Mouse (Mus musculus) olfactory bulb, adult 2 months (tissue): Measurements from ENCODE around the gene Abhd14b. TPM values are rescaled to one million over a fixed set of nuclear protein-coding genes. Genes with fewer than 3 reads are reported as not detected.
A peak's percentile ranks its signal among the peaks of the same experiment; 100 is the strongest.

Experiments
- H3K27ac ChIP-seq: fragments of 200-500 bp; 2 replicates; pipeline ENCODE4 v1.5.1; 2012; ENCODE audit warnings: low read depth, low read length; ENCODE audit not compliant: insufficient read depth
- H3K4me1 ChIP-seq: fragments of 200-500 bp; 2 replicates; pipeline ENCODE4 v1.6.1; 2012; ENCODE audit warnings: low read length; ENCODE audit not compliant: control insufficient read depth, insufficient read depth
- H3K4me3 ChIP-seq: fragments of 200-500 bp; 2 replicates; pipeline ENCODE4 v1.5.1; 2012; ENCODE audit warnings: mild to moderate bottlenecking, low read depth, low read length, moderate library complexity; ENCODE audit not compliant: insufficient read depth
- CTCF ChIP-seq: fragments of 200-500 bp; IDR thresholded peaks from 2 replicates; pipeline ENCODE4 v1.5.1; 2012; ENCODE audit warnings: low read depth, mild to moderate bottlenecking, low read length, moderate library complexity; ENCODE audit not compliant: insufficient read depth
- POLR2A ChIP-seq: fragments of 200-500 bp; IDR thresholded peaks from 2 replicates; pipeline ENCODE4 v1.6.1; 2012; ENCODE audit warnings: mild to moderate bottlenecking, low read depth, low read length, moderate library complexity; ENCODE audit not compliant: insufficient read depth
- WGBS: fragments of 180-500 bp; shearing (Covaris S2); methylation state at CpG from one replicate; pipeline ENCODE4 v1.1.7; 2018; 5-methylcytosine and 5-hydroxymethylcytosine counted together
- polyA plus RNA-seq: library from polyadenylated mRNA; stranded (reverse); fragments of >200 nt; gene quantifications from 2 replicates; pipeline ENCODE4 v1.2.4, GENCODE M21; 2012; ENCODE audit warnings: low replicate concordance; ENCODE audit not compliant: missing spikeins, insufficient read depth, insufficient read length

Gene Abhd14b
- polyA plus RNA-seq, 1 experiment, result not detected

DNA sequence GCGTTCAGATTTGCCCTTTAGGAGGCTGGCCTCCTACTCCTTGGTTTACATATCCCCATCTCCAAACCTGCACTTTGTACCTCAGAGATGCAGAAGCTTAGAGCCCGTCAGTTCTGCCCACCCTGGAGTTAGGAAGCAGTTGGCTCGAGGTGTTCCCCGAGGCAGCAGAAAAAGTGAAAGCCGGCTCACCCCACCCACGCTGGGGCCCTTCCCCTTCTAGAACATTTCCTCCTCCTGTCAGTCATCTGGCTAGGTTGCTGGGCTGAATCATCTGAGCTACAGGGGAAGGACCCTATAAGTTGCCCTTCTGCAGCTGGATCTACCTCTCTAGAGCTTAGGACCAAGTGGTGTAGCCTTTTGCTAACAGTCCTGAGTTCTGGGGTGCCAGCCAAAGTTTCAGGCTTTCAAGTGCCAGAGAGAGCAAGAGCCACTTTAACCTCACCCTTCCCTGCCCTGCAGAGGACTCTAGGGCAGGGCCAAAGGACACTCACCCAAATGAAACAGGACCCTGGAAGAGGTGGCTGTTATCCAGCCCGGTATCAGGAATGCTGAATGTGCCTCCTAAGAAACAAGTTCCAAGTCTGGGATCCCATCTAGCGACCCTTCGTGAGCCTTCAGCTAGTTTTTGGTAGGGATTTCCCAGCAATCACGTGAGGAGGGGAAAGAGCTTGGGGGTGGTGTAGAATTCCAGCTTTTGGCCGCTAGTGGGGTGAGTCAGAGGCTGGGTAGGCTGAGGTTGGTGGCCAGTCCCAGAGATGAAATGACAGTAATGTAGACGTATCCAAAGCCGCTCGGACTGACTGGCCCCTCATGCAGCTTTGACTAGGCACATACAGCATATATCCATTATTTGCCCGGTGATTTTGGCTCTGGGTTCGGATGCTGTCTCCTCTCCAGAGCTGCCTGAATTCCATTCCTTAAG lies 29.0 kb downstream of the Abhd14b start:
- H3K4me1 ChIP-seq, result peaks cover 43% of the 10 kb centered on the region
- H3K27ac ChIP-seq, result no peak overlapping the region
- H3K4me3 ChIP-seq, result no peak overlapping the region
- WGBS, result 21% methylated on average over 16 of the region's 16 CpGs
- TF ChIP-seq POLR2A (no peak), CTCF (no peak)

DNA sequence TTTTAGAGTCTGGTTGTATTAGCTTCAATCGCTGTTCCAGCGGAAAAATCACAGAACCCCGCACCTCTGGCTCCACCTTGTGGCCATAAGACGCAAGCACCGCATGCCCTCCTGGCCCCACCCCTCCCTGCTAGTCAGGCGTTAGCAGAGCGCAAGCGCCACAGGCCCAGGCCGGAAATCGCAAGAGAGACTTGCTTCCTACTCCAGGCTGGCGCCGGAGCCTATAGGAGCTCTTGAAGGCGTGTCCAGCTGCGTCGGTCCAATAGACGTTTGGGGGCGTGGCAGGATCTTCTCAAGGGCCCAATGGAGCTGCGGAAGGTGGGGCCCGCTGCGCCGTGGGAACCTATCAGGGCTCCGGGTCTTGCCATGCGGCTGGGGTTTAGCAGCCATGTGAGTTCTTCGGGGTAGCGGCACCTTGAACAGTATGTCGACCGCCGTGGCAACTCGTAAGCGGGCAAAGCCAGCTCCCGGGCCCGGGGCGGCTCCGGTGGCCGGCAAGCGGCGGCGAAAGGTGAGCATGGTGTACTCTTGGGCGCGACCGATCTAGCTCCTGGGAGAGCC lies 29.7 kb downstream of the Abhd14b start, which contains the start of gene Parp3:
Gene Parp3 (minus strand): TSS at position 26 of the 561 bp plus-strand sequence.
- Histone ChIP-seq H3K4me3 (peak within 1 kb of the TSS; percentile 56), H3K27ac (no peak within 1 kb of the TSS), H3K4me1 (peaks cover 36% of the 10 kb centered on the region)
- under 1% methylated on average over 41 of the region's 41 CpGs for WGBS
- TF ChIP-seq CTCF (peak; percentile 81), POLR2A (peak; percentile 43; the same call in 1 of the 2 replicates)

DNA sequence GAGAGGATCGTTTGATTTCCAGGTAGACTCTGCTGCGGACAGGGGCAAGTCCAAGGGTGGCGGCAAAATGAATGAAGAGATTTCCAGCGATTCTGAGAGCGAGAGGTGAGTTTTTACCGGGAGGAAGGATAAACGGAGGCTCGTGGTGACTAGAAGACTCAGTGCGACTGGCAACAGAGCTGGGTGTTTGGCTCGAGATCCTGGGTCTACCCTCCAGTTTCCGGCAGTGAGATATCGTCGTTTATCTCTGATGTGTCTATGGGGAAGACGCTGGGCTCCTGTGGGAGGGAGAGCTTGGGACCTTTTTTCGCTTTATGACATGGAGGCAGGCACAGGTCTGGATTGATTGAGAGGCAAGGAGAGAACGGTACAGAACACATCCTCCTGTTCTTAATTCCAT lies 30.4 kb downstream of the Abhd14b start:
- WGBS, result 3% methylated on average over 16 of the region's 16 CpGs
- peak overlapping the region; percentile 56 for H3K4me3 ChIP-seq
- H3K27ac ChIP-seq, result no peak overlapping the region
- H3K4me1 ChIP-seq, result peaks cover 31% of the 10 kb centered on the region
- no peak for TF ChIP-seq CTCF
- no peak for TF ChIP-seq POLR2A

- TF ChIP-seq CTCF (no peak), POLR2A (no peak)
- Histone ChIP-seq H3K4me1 (peaks cover 30% of the 10 kb centered on the region), H3K4me3 (peak overlapping the region; percentile 56), H3K27ac (no peak overlapping the region)
- WGBS, result 81% methylated on average over 9 of the region's 9 CpGs
These were observed 30.8 kb downstream of the Abhd14b start for GRCm38 (mm10) chr9:106478101-106478500.

DNA sequence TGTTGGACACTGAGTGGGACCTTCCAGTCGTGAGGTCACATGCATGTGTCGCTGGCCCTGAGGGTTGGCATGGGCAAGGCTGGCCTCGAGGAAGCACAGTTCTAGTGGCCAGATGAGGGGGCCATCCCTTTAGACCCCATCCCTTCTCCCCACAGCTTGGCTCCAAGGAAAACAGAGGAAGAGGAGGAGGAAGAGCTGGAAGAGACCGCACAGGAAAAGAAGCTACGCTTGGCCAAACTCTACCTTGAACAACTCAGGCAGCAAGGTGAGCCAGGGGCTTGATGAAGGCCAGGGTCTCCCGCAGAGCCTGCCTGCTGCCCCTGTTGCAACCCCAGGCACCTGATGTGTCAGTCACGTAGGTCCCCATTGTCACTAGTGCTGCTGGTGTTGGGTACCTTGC lies 33.3 kb downstream of the Abhd14b start:
- no peak overlapping the region for H3K27ac ChIP-seq
- no peak for TF ChIP-seq POLR2A
- TF ChIP-seq CTCF, result no peak
- no peak overlapping the region for H3K4me3 ChIP-seq
- 94% methylated on average over 7 of the region's 7 CpGs for WGBS
- peaks cover 18% of the 10 kb centered on the region for H3K4me1 ChIP-seq

DNA sequence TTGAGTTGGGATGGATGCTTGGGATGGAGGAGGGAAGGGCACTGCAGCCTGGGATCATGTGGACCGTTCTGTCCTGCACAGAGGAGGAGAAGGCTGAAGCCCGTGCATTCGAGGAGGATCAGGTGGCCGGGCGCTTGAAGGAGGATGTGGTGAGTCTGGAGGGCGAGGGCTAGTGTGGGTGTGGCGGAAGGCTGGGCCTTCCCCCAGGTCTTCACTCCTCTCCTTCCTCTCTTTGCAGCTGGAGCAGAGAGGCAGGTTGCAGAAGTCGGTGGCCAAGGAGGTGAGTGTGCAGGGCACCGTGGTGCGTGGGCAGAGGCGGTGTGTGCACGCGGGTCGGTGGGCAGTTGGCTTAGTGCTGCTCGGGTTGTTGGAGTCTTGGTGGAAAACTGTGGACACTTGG lies 33.8 kb downstream of the Abhd14b start:
- WGBS, result 95% methylated on average over 15 of the region's 15 CpGs
- H3K4me3 ChIP-seq, result no peak overlapping the region
- H3K4me1 ChIP-seq, result peaks cover 13% of the 10 kb centered on the region
- TF ChIP-seq POLR2A, result no peak
- TF ChIP-seq CTCF, result no peak
- H3K27ac ChIP-seq, result no peak overlapping the region

DNA sequence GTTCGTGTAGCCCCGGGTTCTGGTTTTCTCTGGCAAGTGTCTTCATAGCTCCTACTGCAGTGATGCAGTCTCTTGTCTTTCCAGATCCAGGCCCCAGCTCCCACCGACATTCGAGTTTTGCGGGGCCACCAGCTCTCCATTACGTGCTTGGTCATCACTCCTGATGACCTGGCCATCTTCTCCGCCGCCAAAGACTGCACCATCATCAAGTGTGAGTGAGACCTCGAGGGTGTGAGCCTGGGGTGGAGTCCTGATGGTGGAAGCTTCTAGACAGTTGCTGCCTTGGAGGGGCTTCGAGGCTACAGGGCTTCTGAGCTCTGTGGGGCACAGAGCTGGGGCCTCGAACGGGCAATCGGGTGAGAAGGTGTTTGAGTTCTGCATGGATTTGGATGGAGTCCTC lies 34.4 kb downstream of the Abhd14b start:
- TF ChIP-seq POLR2A (no peak), CTCF (no peak)
- Histone ChIP-seq H3K4me3 (no peak overlapping the region), H3K4me1 (peaks cover 7% of the 10 kb centered on the region), H3K27ac (no peak overlapping the region)
- WGBS, result 92% methylated on average over 13 of the region's 13 CpGs

GRCm38 (mm10) chr9:106482578-106483115 lies 35.4 kb downstream of the Abhd14b start:
- no peak overlapping the region for H3K4me3 ChIP-seq
- H3K4me1 ChIP-seq, result peaks cover 6% of the 10 kb centered on the region; the same call in 1 of the 2 replicates
- H3K27ac ChIP-seq, result no peak overlapping the region
- TF ChIP-seq POLR2A (no peak), CTCF (no peak)
- WGBS, result 86% methylated on average over 17 of the region's 17 CpGs

DNA sequence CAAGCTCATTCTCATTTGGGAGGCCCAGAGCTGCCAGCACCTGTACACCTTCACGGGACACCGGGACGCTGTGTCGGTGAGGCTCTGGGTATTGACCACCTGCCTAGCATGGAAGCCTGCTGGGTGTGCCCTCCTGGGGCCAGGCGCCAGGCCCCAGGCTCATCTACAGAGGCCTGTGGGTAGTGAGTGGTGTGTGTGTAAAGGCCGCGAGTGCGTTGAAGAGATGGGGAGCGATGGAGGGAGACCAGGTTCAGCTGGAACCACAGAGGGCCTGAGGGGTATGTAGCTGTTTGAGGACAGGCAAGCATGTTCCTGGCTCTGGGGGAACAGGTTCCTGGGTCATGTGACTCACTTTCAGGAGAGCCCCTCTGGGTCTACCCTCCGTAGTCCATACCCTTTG lies 35.9 kb downstream of the Abhd14b start:
- TF ChIP-seq CTCF, result no peak
- TF ChIP-seq POLR2A, result no peak
- WGBS, result 98% methylated on average over 10 of the region's 10 CpGs
- peaks cover 4% of the 10 kb centered on the region; the same call in 1 of the 2 replicates for H3K4me1 ChIP-seq
- H3K4me3 ChIP-seq, result no peak overlapping the region
- no peak overlapping the region for H3K27ac ChIP-seq
